Mouse (Mus musculus) heart, postnatal 25 days (tissue): ENCODE data around the gene Urb1. TPM values are rescaled to one million over a fixed set of nuclear protein-coding genes. Genes with fewer than 3 reads are reported as not detected.

Experiments used
- DNase-seq: peaks from one replicate; pipeline ENCODE4 v3.0.0; 2022; ENCODE audit warnings: low spot score
- intact Hi-C: fragments of 180-260 bp; cut with DNase I; formaldehyde crosslinking; loops from one replicate; pipeline ENCODE4 v1.15.1; 2025
- total RNA-seq, 2 experiments: library from RNA; stranded (reverse); gene quantifications; 2 replicates each; pipeline ENCODE4 v1.2.3; 2021

The Urb1 gene
- total RNA-seq, 2 experiments from 2014 or later = 5.7 to 6.3 TPM

- intact Hi-C loops = no loop called here
- DNase-seq = no peak
These were observed 30.4 kb downstream of the Urb1 start for GRCm38 (mm10) chr16:90779783-90780182.

GRCm38 (mm10) chr16:90775946-90776520 is 34.2 kb downstream of the Urb1 start:
- no peak for DNase-seq
- intact Hi-C loops = no loop called here

- no peak for DNase-seq
- intact Hi-C loops = no loop called here
These were observed 35.6 kb downstream of the Urb1 start for GRCm38 (mm10) chr16:90774646-90775045.

- intact Hi-C loops = no loop called here
- DNase-seq = no peak
These were observed 36.0 kb downstream of the Urb1 start for GRCm38 (mm10) chr16:90774216-90774615.

GRCm38 (mm10) chr16:90766919-90767454 is 43.2 kb downstream of the Urb1 start:
- intact Hi-C loops = no loop called here
- no peak for DNase-seq

GRCm38 (mm10) chr16:90765195-90765877 is 44.9 kb downstream of the Urb1 start:
- DNase-seq = no peak
- intact Hi-C loops = no loop called here

- no peak for DNase-seq
- intact Hi-C loops = no loop called here
These were observed 49.7 kb downstream of the Urb1 start for GRCm38 (mm10) chr16:90760515-90760914.

- no peak for DNase-seq
- intact Hi-C loops = no loop called here
These were observed 50.9 kb downstream of the Urb1 start for GRCm38 (mm10) chr16:90759335-90759734.

- DNase-seq = no peak
- intact Hi-C loops = no loop called here
These were observed 56.7 kb downstream of the Urb1 start for GRCm38 (mm10) chr16:90753386-90753941.

- intact Hi-C loops = no loop called here
These were observed 62.0 kb downstream of the Urb1 start for GRCm38 (mm10) chr16:90748169-90748568.

GRCm38 (mm10) chr16:90747143-90747542 is 63.1 kb downstream of the Urb1 start:
- intact Hi-C loops = no loop called here
- DNase-seq = peak; percentile 31

More at GRCm38 (mm10) chr16:90748169-90748568, 62.0 kb downstream of the Urb1 start:
- no peak for DNase-seq

GRCm38 (mm10) chr16:90738092-90738956 is 71.9 kb downstream of the Urb1 start, which contains the start of gene Mrap:
Mrap (plus strand) TSS chr16:90738207.
- intact Hi-C loops = loop anchor here (5.0 kb wide), 1 partner anchor 194 kb away; no protein-coding TSS in a partner anchor
- DNase-seq = peak; percentile 52

GRCm38 (mm10) chr16:90736672-90737270 is 73.4 kb downstream of the Urb1 start:
- DNase-seq = no peak
- intact Hi-C loops = loop anchor here (5.0 kb wide), 1 partner anchor 196 kb away; no protein-coding TSS in a partner anchor

- no peak for DNase-seq
- intact Hi-C loops = loop anchor here (5.0 kb wide), 1 partner anchor 197 kb away; no protein-coding TSS in a partner anchor
These were observed 74.6 kb downstream of the Urb1 start for GRCm38 (mm10) chr16:90735611-90736010.

GRCm38 (mm10) chr16:90727233-90728115 is 82.7 kb downstream of the Urb1 start, which contains the start of gene Mis18a:
Mis18a (minus strand) TSS chr16:90727404.
- DNase-seq = peak; percentile 90
- intact Hi-C loops = no loop called here

GRCm38 (mm10) chr16:90726600-90727227 is 83.5 kb downstream of the Urb1 start:
- DNase-seq = no peak
- intact Hi-C loops = no loop called here

GRCm38 (mm10) chr16:90724051-90724450 is 86.2 kb downstream of the Urb1 start:
- no peak for DNase-seq
- intact Hi-C loops = no loop called here

GRCm38 (mm10) chr16:90710313-90710712 is 99.9 kb downstream of the Urb1 start:
- intact Hi-C loops = no loop called here
- DNase-seq = no peak
